Mouse (Mus musculus): ENCODE measurements at regions not wholly inside any gene's neighbourhood (a gene's known extent, or its start where the extent isn't known, plus 50 kb on each side); places are given as distances from the start of the nearest gene placed in this dataset.
A peak's percentile ranks its signal among the peaks of the same experiment; 100 is the strongest.

- no peak for DNase-seq (ENCODE audit: low spot score in 2 of 2)
Observed at GRCm38 (mm10) chr13:35212276-35212675, 185.4 kb upstream of the Eci2 start.

- DNase-seq (ENCODE audit: low spot score in 2 of 2): no peak
Observed at GRCm38 (mm10) chr13:35214219-35214618, 187.3 kb upstream of the Eci2 start.

GRCm38 (mm10) chr13:35226142-35226829 is 199.4 kb upstream of the Eci2 start:
- DNase-seq (ENCODE audit: low spot score in 2 of 2): peak; percentile 25 to 26

GRCm38 (mm10) chr13:35226944-35227343 is 200.0 kb upstream of the Eci2 start:
- DNase-seq (ENCODE audit: low spot score in 2 of 2): no peak

- DNase-seq (ENCODE audit: low spot score in 2 of 2): no peak
Observed at GRCm38 (mm10) chr13:35229601-35230000, 202.7 kb upstream of the Eci2 start.

GRCm38 (mm10) chr13:35233636-35234035 is 206.7 kb upstream of the Eci2 start:
- DNase-seq (ENCODE audit: low spot score in 2 of 2): no peak

- DNase-seq (ENCODE audit: low spot score in 2 of 2): peak; percentile 78
Observed at GRCm38 (mm10) chr13:35241443-35241842, 214.5 kb upstream of the Eci2 start.

- no peak for DNase-seq (ENCODE audit: low spot score in 2 of 2)
Observed at GRCm38 (mm10) chr13:35243946-35244345, 217.1 kb upstream of the Eci2 start.

GRCm38 (mm10) chr13:35257386-35257785 is 230.5 kb upstream of the Eci2 start:
- DNase-seq (ENCODE audit: low spot score in 2 of 2): no peak

GRCm38 (mm10) chr13:35258720-35259119 is 231.8 kb upstream of the Eci2 start:
- no peak for DNase-seq (ENCODE audit: low spot score in 2 of 2)

GRCm38 (mm10) chr13:35283959-35284358 is 257.1 kb upstream of the Eci2 start:
- peak; percentile 16 to 26 for DNase-seq (ENCODE audit: low spot score in 2 of 2)

GRCm38 (mm10) chr13:35302088-35302487 is 275.2 kb upstream of the Eci2 start:
- no peak for DNase-seq (ENCODE audit: low spot score in 2 of 2)

GRCm38 (mm10) chr13:35316772-35317171 is 289.9 kb upstream of the Eci2 start:
- no peak for DNase-seq (ENCODE audit: low spot score in 2 of 2)

GRCm38 (mm10) chr13:35326682-35327242 is 299.9 kb upstream of the Eci2 start:
- peak in 1 of 2 experiments; percentile 4 for DNase-seq (ENCODE audit: low spot score in 2 of 2)

GRCm38 (mm10) chr13:35328320-35328719 is 301.4 kb upstream of the Eci2 start:
- no peak for DNase-seq (ENCODE audit: low spot score in 2 of 2)

- no peak for DNase-seq (ENCODE audit: low spot score in 2 of 2)
Observed at GRCm38 (mm10) chr13:35330926-35331325, 304.0 kb upstream of the Eci2 start.

- DNase-seq (ENCODE audit: low spot score in 2 of 2): peak in 1 of 2 experiments; percentile 16
Observed at GRCm38 (mm10) chr13:35345507-35346129, 314.0 kb upstream of the Cdyl start.

- no peak for DNase-seq (ENCODE audit: low spot score in 2 of 2)
Observed at GRCm38 (mm10) chr13:35348283-35348682, 311.4 kb upstream of the Cdyl start.

GRCm38 (mm10) chr13:35359345-35359744 is 300.3 kb upstream of the Cdyl start:
- no peak for DNase-seq (ENCODE audit: low spot score in 2 of 2)

GRCm38 (mm10) chr13:35377487-35377886 is 282.1 kb upstream of the Cdyl start:
- no peak for DNase-seq (ENCODE audit: low spot score in 2 of 2)

GRCm38 (mm10) chr13:35379500-35379899 is 280.1 kb upstream of the Cdyl start:
- DNase-seq (ENCODE audit: low spot score in 2 of 2): no peak

GRCm38 (mm10) chr13:35380224-35381009 is 279.2 kb upstream of the Cdyl start:
- no peak for DNase-seq (ENCODE audit: low spot score in 2 of 2)
